Mouse (Mus musculus): ENCODE measurements around the gene Nexmif. TPM values are rescaled to one million over a fixed set of nuclear protein-coding genes. Genes with fewer than 3 reads are reported as not detected.
"Not testable (repeated sequence)": the region's sequence is repeated elsewhere in the genome, so short reads cannot be mapped to it uniquely, and the experiment has no call there.

Gene Nexmif
- polyA plus RNA-seq, 1 experiment from 2014 or later = 1.8 TPM

DNA sequence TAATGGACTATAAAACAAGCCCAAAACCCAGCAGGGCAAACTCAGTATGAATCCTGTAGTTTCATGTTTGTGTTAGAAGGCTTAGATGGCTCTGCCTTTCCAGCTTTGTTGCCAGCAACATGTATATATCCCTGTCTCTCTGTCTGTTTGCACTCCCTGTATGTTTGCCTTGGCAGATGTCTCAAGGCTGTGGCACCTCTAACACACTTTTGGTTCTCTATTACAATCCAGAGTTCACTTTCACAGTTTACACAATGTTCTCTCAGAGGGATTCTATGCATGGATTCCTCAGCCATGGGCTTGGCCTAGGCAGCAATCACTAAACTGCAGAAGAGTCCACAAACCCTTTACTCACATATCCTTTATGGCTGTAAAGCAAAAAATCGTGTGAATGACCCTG, 50.9 kb downstream of the Nexmif start:
- Histone ChIP-seq H3K4me1 (ENCODE audit: control insufficient read depth, insufficient read depth, low read length) (no peaks in the 10 kb centered on the region), H3K27ac (ENCODE audit: low read depth, low read length) (no peak overlapping the region), H3K9ac (ENCODE audit: low read length) (no peak overlapping the region), H3K9me3 (ENCODE audit: control insufficient read depth, low read length) (no peaks in the 10 kb centered on the region), H3K4me3 (ENCODE audit: low read depth, low read length) (no peak overlapping the region), H3K27me3 (ENCODE audit: control insufficient read depth, insufficient read depth, low read length) (no peaks in the 10 kb centered on the region), H3K36me3 (ENCODE audit: control insufficient read depth, insufficient read depth, low read length) (no peaks in the 10 kb centered on the region), H3K4me2 (ENCODE audit: low read depth) (no peak overlapping the region)
- 46% methylated on average over 1 of the region's 1 CpGs for WGBS
- DNase-seq (ENCODE audit: low spot score) (no peak), ATAC-seq (ENCODE audit: insufficient read depth, low FRiP score, low TSS enrichment) (no peak)

DNA sequence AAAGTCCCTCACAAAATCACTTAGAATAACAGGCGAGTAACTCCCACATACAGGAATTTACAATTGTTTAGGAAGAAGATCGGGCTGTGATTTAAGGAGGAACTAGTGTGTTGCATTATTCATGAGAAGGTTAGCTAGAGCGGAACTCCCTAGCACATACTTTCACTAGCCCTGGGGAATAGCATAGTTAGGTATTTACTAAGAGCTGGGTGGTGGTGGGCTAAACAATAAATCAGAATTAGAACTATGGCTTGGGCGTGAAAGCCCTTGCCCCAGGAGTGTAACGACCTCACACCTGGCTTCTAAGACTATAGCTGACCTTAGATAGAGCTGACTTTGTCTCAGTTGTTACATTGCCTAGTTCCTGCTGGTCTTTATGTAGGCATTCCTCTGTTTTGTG, 85.7 kb downstream of the Nexmif start:
- H3K9me3 ChIP-seq (ENCODE audit: control insufficient read depth, low read length); ATAC-seq (ENCODE audit: insufficient read depth, low FRiP score, low TSS enrichment); H3K36me3 ChIP-seq (ENCODE audit: control insufficient read depth, insufficient read depth, low read length); H3K27ac ChIP-seq (ENCODE audit: low read depth, low read length); H3K4me3 ChIP-seq (ENCODE audit: low read depth, low read length); H3K4me1 ChIP-seq (ENCODE audit: control insufficient read depth, insufficient read depth, low read length); H3K4me2 ChIP-seq (ENCODE audit: low read depth); DNase-seq (ENCODE audit: low spot score); H3K9ac ChIP-seq (ENCODE audit: low read length); H3K27me3 ChIP-seq (ENCODE audit: control insufficient read depth, insufficient read depth, low read length): not testable (repeated sequence)
- WGBS = 64% methylated on average over 5 of the region's 5 CpGs

DNA sequence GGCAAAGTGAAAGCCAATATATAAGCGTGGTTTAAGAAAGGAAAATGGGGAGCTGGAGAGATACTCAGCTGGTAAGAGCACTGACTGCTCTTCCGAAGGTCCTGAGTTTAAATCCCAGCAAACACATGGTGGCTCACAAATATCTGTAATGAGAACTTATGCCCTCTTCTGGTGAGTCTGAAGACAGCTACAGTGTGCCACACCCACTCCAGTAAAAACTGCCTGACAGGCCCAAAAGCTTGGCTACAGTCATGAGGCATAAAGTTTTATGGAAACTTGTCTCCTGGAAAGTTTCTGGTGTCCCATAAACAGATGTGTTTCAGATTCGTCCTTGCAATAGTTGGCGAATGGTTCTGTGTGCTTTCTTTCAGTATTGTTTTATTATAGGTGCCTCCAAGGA, 86.4 kb downstream of the Nexmif start:
- Histone ChIP-seq H3K27me3 (ENCODE audit: control insufficient read depth, insufficient read depth, low read length) (no peaks in the 10 kb centered on the region), H3K4me2 (ENCODE audit: low read depth) (no peak overlapping the region), H3K9ac (ENCODE audit: low read length) (no peak overlapping the region), H3K27ac (ENCODE audit: low read depth, low read length) (no peak overlapping the region), H3K9me3 (ENCODE audit: control insufficient read depth, low read length) (no peaks in the 10 kb centered on the region), H3K4me3 (ENCODE audit: low read depth, low read length) (no peak overlapping the region), H3K36me3 (ENCODE audit: control insufficient read depth, insufficient read depth, low read length) (no peaks in the 10 kb centered on the region), H3K4me1 (ENCODE audit: control insufficient read depth, insufficient read depth, low read length) (no peaks in the 10 kb centered on the region)
- 72% methylated on average over 4 of the region's 4 CpGs for WGBS
- no peak for ATAC-seq (ENCODE audit: insufficient read depth, low FRiP score, low TSS enrichment)
- DNase-seq (ENCODE audit: low spot score) = no peak

DNA sequence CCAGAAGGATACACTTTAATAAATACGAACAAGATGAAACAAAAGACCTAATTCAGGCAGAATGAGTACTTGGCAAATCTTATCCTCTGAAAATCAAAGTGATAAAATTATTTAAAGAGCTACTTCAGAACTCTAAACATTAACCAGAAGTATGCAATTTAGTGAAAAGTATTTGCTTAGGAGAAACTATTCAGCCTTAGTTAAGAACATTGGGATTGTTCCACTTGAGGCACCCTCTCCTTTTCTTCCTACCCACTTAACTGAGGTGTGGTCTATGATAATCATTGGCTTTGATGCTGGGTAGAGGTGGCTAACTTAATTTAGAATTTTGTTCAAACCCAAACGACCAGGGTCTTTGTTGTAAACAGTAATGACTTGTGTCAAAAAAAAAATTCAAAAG, 146.1 kb downstream of the Nexmif start:
- no peak overlapping the region for H3K4me2 ChIP-seq (ENCODE audit: low read depth)
- DNase-seq (ENCODE audit: low spot score) (no peak), ATAC-seq (ENCODE audit: insufficient read depth, low FRiP score, low TSS enrichment) (no peak)
- H3K9ac ChIP-seq (ENCODE audit: low read length) = no peak overlapping the region
- WGBS = 63% methylated on average over 2 of the region's 2 CpGs
- H3K27ac ChIP-seq (ENCODE audit: low read depth, low read length) = no peak overlapping the region
- no peaks in the 10 kb centered on the region for H3K36me3 ChIP-seq (ENCODE audit: control insufficient read depth, insufficient read depth, low read length)
- no peaks in the 10 kb centered on the region for H3K27me3 ChIP-seq (ENCODE audit: control insufficient read depth, insufficient read depth, low read length)
- H3K4me1 ChIP-seq (ENCODE audit: control insufficient read depth, insufficient read depth, low read length) = no peaks in the 10 kb centered on the region
- H3K9me3 ChIP-seq (ENCODE audit: control insufficient read depth, low read length) = no peaks in the 10 kb centered on the region
- H3K4me3 ChIP-seq (ENCODE audit: low read depth, low read length) = no peak overlapping the region

DNA sequence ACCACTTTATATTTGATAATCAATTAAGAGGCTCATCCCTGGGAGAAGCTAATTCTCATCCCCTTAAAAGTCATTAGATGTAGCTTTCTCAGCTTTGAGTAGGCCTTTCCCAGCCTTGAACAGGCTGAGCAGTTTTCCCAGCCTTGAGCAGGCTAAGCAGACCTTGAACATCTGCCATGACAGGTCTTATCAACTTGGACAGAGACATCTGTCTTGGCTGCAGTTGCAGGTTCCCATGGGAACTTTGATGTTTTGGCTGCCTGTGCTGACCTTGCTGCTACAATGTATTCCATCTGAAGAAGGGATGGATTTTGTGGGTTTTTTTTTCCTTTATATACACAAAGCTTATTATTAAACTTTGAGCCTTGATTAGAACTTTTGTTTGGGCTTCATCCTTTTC, 160.7 kb downstream of the Nexmif start:
- Histone ChIP-seq H3K36me3 (ENCODE audit: control insufficient read depth, insufficient read depth, low read length) (no peaks in the 10 kb centered on the region), H3K9me3 (ENCODE audit: control insufficient read depth, low read length) (no peaks in the 10 kb centered on the region), H3K4me3 (ENCODE audit: low read depth, low read length) (no peak overlapping the region), H3K27ac (ENCODE audit: low read depth, low read length) (no peak overlapping the region), H3K27me3 (ENCODE audit: control insufficient read depth, insufficient read depth, low read length) (peaks cover 9% of the 10 kb centered on the region; the same call in 1 of the 2 replicates), H3K4me1 (ENCODE audit: control insufficient read depth, insufficient read depth, low read length) (no peaks in the 10 kb centered on the region), H3K9ac (ENCODE audit: low read length) (no peak overlapping the region), H3K4me2 (ENCODE audit: low read depth) (no peak overlapping the region)
- ATAC-seq (ENCODE audit: insufficient read depth, low FRiP score, low TSS enrichment) (no peak), DNase-seq (ENCODE audit: low spot score) (no peak)

DNA sequence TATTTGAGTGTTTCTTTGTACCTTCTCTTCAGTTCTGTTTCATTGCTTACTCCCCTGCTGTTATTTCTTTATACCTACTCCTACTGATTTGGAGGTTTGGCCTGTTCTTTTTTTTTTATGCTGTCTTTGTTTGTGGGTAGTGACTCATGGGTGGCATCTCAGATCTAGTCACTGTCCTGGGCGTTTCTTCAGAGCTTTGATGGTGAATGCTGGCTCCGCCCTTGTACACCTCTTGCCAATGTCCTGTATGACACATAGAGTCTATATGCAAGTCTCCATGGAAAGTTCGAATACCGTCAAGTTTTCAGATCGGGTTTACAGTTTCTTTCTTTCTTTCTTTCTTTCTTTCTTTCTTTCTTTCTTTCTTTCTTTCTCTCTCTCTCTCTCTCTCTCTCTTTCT, 167.1 kb downstream of the Nexmif start:
- ATAC-seq (ENCODE audit: insufficient read depth, low FRiP score, low TSS enrichment) (no peak), DNase-seq (ENCODE audit: low spot score) (no peak)
- Histone ChIP-seq H3K36me3 (ENCODE audit: control insufficient read depth, insufficient read depth, low read length) (no peaks in the 10 kb centered on the region), H3K9ac (ENCODE audit: low read length) (no peak overlapping the region), H3K9me3 (ENCODE audit: control insufficient read depth, low read length) (no peaks in the 10 kb centered on the region), H3K27ac (ENCODE audit: low read depth, low read length) (no peak overlapping the region), H3K4me2 (ENCODE audit: low read depth) (no peak overlapping the region), H3K4me3 (ENCODE audit: low read depth, low read length) (no peak overlapping the region), H3K27me3 (ENCODE audit: control insufficient read depth, insufficient read depth, low read length) (no peaks in the 10 kb centered on the region), H3K4me1 (ENCODE audit: control insufficient read depth, insufficient read depth, low read length) (no peaks in the 10 kb centered on the region)
- 80% methylated on average over 5 of the region's 5 CpGs for WGBS

DNA sequence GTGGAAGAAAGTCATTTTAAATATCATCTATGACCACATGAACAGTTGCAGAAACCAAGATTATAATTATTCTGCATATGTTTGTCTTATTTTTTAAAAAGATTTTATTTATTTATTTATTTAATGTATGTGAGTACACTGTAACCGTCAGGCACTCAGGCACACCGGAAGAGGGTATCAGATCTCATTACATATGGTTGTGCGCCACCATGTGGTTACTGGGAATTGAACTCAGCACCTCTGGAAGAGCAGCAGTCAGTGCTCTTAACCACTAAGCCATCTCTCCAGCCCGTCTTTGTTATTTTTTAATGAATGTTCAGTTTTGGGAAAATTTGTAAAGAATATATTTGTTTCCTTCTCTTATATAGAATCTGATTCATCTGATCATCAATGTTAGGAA, 168.2 kb downstream of the Nexmif start:
- H3K36me3 ChIP-seq (ENCODE audit: control insufficient read depth, insufficient read depth, low read length) = no peaks in the 10 kb centered on the region
- 60% methylated on average over 4 of the region's 4 CpGs for WGBS
- H3K4me2 ChIP-seq (ENCODE audit: low read depth) = no peak overlapping the region
- no peak for ATAC-seq (ENCODE audit: insufficient read depth, low FRiP score, low TSS enrichment)
- no peak overlapping the region for H3K9ac ChIP-seq (ENCODE audit: low read length)
- no peaks in the 10 kb centered on the region for H3K27me3 ChIP-seq (ENCODE audit: control insufficient read depth, insufficient read depth, low read length)
- no peak overlapping the region for H3K4me3 ChIP-seq (ENCODE audit: low read depth, low read length)
- H3K27ac ChIP-seq (ENCODE audit: low read depth, low read length) = no peak overlapping the region
- DNase-seq (ENCODE audit: low spot score) = no peak
- no peaks in the 10 kb centered on the region for H3K4me1 ChIP-seq (ENCODE audit: control insufficient read depth, insufficient read depth, low read length)
- no peaks in the 10 kb centered on the region for H3K9me3 ChIP-seq (ENCODE audit: control insufficient read depth, low read length)

MicroRNAs encoded within 50 kb of the gene (microRNA counts, 519-probe panel; counts per million panel counts)
- 171 counts per million, percentile 57 among the panel's probes with 10 or more counts for microRNA mmu-miR-672

Small RNAs within 50 kb of the gene (microRNA-seq; reads per million reads assigned to microRNA genes)
- gene Gm24993 = not detected
- gene Mir672 = 81.5 reads per million, percentile 47 among the genes with 10 or more reads in this experiment

Other genes starting within 250 kb of the Nexmif start
- gene Rlim, start 219.9 kb downstream of the Nexmif start, polyA plus RNA-seq (2014; fragmentation: Nextera tagmentation; extraction: Ambion mirVana) = 45.9 and 46.4 TPM in 2 replicates
- gene Abcb7, start 212.7 kb upstream of the Nexmif start, polyA plus RNA-seq (2014; fragmentation: Nextera tagmentation; extraction: Ambion mirVana) = 14.1 and 16.3 TPM in 2 replicates

All from neural tube, embryonic 11.5 days (tissue).